Mouse (Mus musculus) MEL (cell line): ENCODE measurements around the gene B9d1.

Experiments used
- E2F4 ChIP-seq: IDR thresholded peaks from 2 replicates; pipeline ENCODE4 v1.6.1; 2011; ENCODE audit warnings: low read depth, low read length, improper control_type of control experiment, borderline replicate concordance
- EP300 ChIP-seq, 2 experiments: IDR thresholded peaks; 2 replicates each; pipeline ENCODE4 v1.6.1; 2011; ENCODE audit warnings: improper control_type of control experiment in 2 of 2, low read length in 2 of 2, low read depth in 1 of 2, mild to moderate bottlenecking in 1 of 2
- MAX ChIP-seq: IDR thresholded peaks from 2 replicates; pipeline ENCODE4 v1.6.1; 2011; ENCODE audit warnings: low read length, improper control_type of control experiment
- MAZ ChIP-seq: IDR thresholded peaks from 2 replicates; pipeline ENCODE4 v1.6.1; 2012; ENCODE audit warnings: low read depth, mild to moderate bottlenecking, inconsistent platforms, low read length, improper control_type of control experiment
- POLR2A ChIP-seq, 2 experiments: IDR thresholded peaks; 2 replicates each; pipeline ENCODE4 v1.6.1; 2011 to 2012; ENCODE audit warnings: low read length in 2 of 2, mild to moderate bottlenecking in 2 of 2, control low read depth in 1 of 2, improper control_type of control experiment in 1 of 2, low read depth in 1 of 2, moderate library complexity in 1 of 2; ENCODE audit not compliant: control insufficient read depth in 1 of 2, insufficient read depth in 1 of 2, poor library complexity in 1 of 2
- POLR2AphosphoS2 ChIP-seq: IDR thresholded peaks from 2 replicates; pipeline ENCODE4 v1.6.1; 2011; ENCODE audit warnings: low read length, improper control_type of control experiment
- ZNF384 ChIP-seq: IDR thresholded peaks from 2 replicates; pipeline ENCODE4 v1.6.1; 2012; ENCODE audit warnings: low read depth, mild to moderate bottlenecking, inconsistent platforms, low read length, improper control_type of control experiment

GRCm38 (mm10) chr11:61495528-61495927, 9.4 kb upstream of the B9d1 start:
- no peak for TF ChIP-seq MAX
- no peak for TF ChIP-seq E2F4
- peak in 1 of 2 experiments; percentile 63; a peak in 2 of 4 replicates for TF ChIP-seq EP300 (IDR thresholded peaks at IDR 0.05; ENCODE audit: low read depth in 1 of 2, low read length in 2 of 2)
- no peak for TF ChIP-seq POLR2A (IDR thresholded peaks at IDR 0.05; ENCODE audit: control insufficient read depth in 1 of 2, insufficient read depth in 1 of 2, low read depth in 1 of 2, low read length in 2 of 2, poor library complexity in 1 of 2)
- TF ChIP-seq POLR2AphosphoS2 = no peak
- peak; percentile 51 for TF ChIP-seq ZNF384
- TF ChIP-seq MAZ = no peak
